Mouse (Mus musculus): ENCODE results near the gene Col8a2. TPM values are rescaled to one million over a fixed set of nuclear protein-coding genes. Genes with fewer than 3 reads are reported as not detected.

The Col8a2 gene
- polyA plus RNA-seq, 1 experiment: 0.62 TPM

GRCm38 (mm10) chr4:126313202-126313601 lies 26.6 kb downstream of the Col8a2 start:
- TF ChIP-seq MAX (IDR thresholded peaks at IDR 0.05): no peak
- H3K79me2 ChIP-seq (ENCODE audit: control insufficient read depth, insufficient read depth): no peaks in the 10 kb centered on the region
- no peaks in the 10 kb centered on the region for H3K79me3 ChIP-seq (ENCODE audit: low read depth)
- H3K27me3 ChIP-seq (ENCODE audit: control insufficient read depth, insufficient read depth, insufficient read length): no peaks in the 10 kb centered on the region
- no peak overlapping the region for H3K4me3 ChIP-seq (ENCODE audit: insufficient read depth, poor library complexity, severe bottlenecking)
- H3K36me3 ChIP-seq (ENCODE audit: control insufficient read depth, insufficient read depth): peaks cover 25% of the 10 kb centered on the region
- H3ac ChIP-seq (ENCODE audit: control insufficient read depth, insufficient read length, low read depth): no peak overlapping the region

GRCm38 (mm10) chr4:126314393-126314792 lies 27.8 kb downstream of the Col8a2 start:
- Histone ChIP-seq H3K79me2 (ENCODE audit: control insufficient read depth, insufficient read depth) (peaks cover 7% of the 10 kb centered on the region), H3K36me3 (ENCODE audit: control insufficient read depth, insufficient read depth) (peaks cover 29% of the 10 kb centered on the region), H3K27me3 (ENCODE audit: control insufficient read depth, insufficient read depth, insufficient read length) (no peaks in the 10 kb centered on the region), H3K79me3 (ENCODE audit: low read depth) (no peaks in the 10 kb centered on the region), H3K4me3 (ENCODE audit: insufficient read depth, poor library complexity, severe bottlenecking) (no peak overlapping the region), H3ac (ENCODE audit: control insufficient read depth, insufficient read length, low read depth) (no peak overlapping the region)
- TF ChIP-seq MYOD1 (IDR thresholded peaks at IDR 0.05; ENCODE audit: control insufficient read depth, insufficient read length, low read depth): no peak
- TF ChIP-seq USF1 (IDR thresholded peaks at IDR 0.05; ENCODE audit: low read depth): no peak
- TF ChIP-seq MYOG (IDR thresholded peaks at IDR 0.05; ENCODE audit: control insufficient read depth, extremely low read depth, insufficient read length): no peak
- TF ChIP-seq FOSL1 (IDR thresholded peaks at IDR 0.05; ENCODE audit: insufficient read depth, low read length, poor library complexity, severe bottlenecking): no peak
- no peak for TF ChIP-seq CEBPB (IDR thresholded peaks at IDR 0.05; ENCODE audit: low read depth)
- TF ChIP-seq CTCF (IDR thresholded peaks at IDR 0.05; ENCODE audit: control insufficient read depth, insufficient read depth, insufficient read length): no peak

DNA sequence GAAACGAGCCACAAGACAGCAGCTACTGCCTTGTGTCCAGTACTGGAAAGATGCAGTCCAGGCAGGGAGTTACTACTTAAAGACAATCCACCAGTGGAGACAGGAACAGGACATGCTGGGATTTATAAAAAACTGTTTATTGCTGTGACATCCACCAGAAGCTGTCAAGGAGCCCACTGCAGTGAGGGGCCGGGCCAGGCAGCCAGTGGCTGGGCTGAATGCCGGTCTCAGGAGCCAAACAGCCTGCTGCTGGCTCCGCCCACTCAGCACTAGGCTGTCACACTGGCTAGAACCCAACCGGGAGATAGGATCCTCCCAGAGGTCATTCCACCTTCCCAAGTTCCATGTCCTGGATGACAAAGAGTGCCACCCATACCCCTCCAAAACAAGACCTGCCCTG lies 29.3 kb downstream of the Col8a2 start:
- TF ChIP-seq CTCF (IDR thresholded peaks at IDR 0.05; ENCODE audit: control insufficient read depth, insufficient read depth, insufficient read length): no peak
- no peak for TF ChIP-seq CEBPB (IDR thresholded peaks at IDR 0.05; ENCODE audit: low read depth)
- TF ChIP-seq MYOG (IDR thresholded peaks at IDR 0.05; ENCODE audit: control insufficient read depth, extremely low read depth, insufficient read length): no peak
- TF ChIP-seq USF1 (IDR thresholded peaks at IDR 0.05; ENCODE audit: low read depth): no peak
- no peak for TF ChIP-seq MAX (IDR thresholded peaks at IDR 0.05)
- no peak for TF ChIP-seq FOSL1 (IDR thresholded peaks at IDR 0.05; ENCODE audit: insufficient read depth, low read length, poor library complexity, severe bottlenecking)
- TF ChIP-seq MYOD1 (IDR thresholded peaks at IDR 0.05; ENCODE audit: control insufficient read depth, insufficient read length, low read depth): no peak
- peaks cover 29% of the 10 kb centered on the region for H3K36me3 ChIP-seq (ENCODE audit: control insufficient read depth, insufficient read depth)
- H3K4me3 ChIP-seq (ENCODE audit: insufficient read depth, poor library complexity, severe bottlenecking): no peak overlapping the region
- H3K27me3 ChIP-seq (ENCODE audit: control insufficient read depth, insufficient read depth, insufficient read length): no peaks in the 10 kb centered on the region
- peaks cover 23% of the 10 kb centered on the region for H3K79me2 ChIP-seq (ENCODE audit: control insufficient read depth, insufficient read depth)
- H3ac ChIP-seq (ENCODE audit: control insufficient read depth, insufficient read length, low read depth): no peak overlapping the region
- peaks cover 5% of the 10 kb centered on the region for H3K79me3 ChIP-seq (ENCODE audit: low read depth)

- Histone ChIP-seq H3K79me2 (ENCODE audit: control insufficient read depth, insufficient read depth) (peaks cover 25% of the 10 kb centered on the region), H3ac (ENCODE audit: control insufficient read depth, insufficient read length, low read depth) (no peak overlapping the region)
These were observed 29.9 kb downstream of the Col8a2 start for GRCm38 (mm10) chr4:126316443-126317040.

DNA sequence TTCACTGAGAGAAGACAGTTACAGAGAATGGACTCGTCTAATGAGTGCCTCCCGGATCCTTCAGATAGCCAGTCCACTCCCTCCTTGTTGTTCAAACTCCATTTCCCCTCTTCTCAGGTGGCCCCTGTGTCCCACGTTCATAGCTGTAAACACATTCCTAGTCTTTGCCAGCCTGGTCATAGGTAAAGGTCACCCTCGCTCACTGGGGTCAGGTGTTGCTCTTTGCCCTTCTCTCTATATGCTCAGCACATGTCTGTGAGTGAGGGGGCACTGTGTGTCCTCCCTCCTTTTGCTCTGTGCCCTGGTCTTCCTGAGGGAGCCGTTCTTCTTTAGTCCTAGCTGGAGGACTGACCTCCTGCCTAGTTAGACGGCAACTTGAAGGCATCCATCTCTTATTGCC lies 33.2 kb downstream of the Col8a2 start:
- Histone ChIP-seq H3K4me3 (ENCODE audit: insufficient read depth, poor library complexity, severe bottlenecking) (no peak overlapping the region), H3K36me3 (ENCODE audit: control insufficient read depth, insufficient read depth) (peaks cover 29% of the 10 kb centered on the region), H3K27me3 (ENCODE audit: control insufficient read depth, insufficient read depth, insufficient read length) (no peaks in the 10 kb centered on the region), H3ac (ENCODE audit: control insufficient read depth, insufficient read length, low read depth) (no peak overlapping the region), H3K79me2 (ENCODE audit: control insufficient read depth, insufficient read depth) (peaks cover 25% of the 10 kb centered on the region), H3K79me3 (ENCODE audit: low read depth) (peaks cover 5% of the 10 kb centered on the region)
- TF ChIP-seq FOSL1 (IDR thresholded peaks at IDR 0.05; ENCODE audit: insufficient read depth, low read length, poor library complexity, severe bottlenecking): no peak
- TF ChIP-seq CTCF (IDR thresholded peaks at IDR 0.05; ENCODE audit: control insufficient read depth, insufficient read depth, insufficient read length): no peak
- TF ChIP-seq MAX (IDR thresholded peaks at IDR 0.05): no peak
- no peak for TF ChIP-seq MYOG (IDR thresholded peaks at IDR 0.05; ENCODE audit: control insufficient read depth, extremely low read depth, insufficient read length)
- no peak for TF ChIP-seq USF1 (IDR thresholded peaks at IDR 0.05; ENCODE audit: low read depth)
- no peak for TF ChIP-seq CEBPB (IDR thresholded peaks at IDR 0.05; ENCODE audit: low read depth)
- TF ChIP-seq MYOD1 (IDR thresholded peaks at IDR 0.05; ENCODE audit: control insufficient read depth, insufficient read length, low read depth): no peak

More at GRCm38 (mm10) chr4:126316443-126317040, 29.9 kb downstream of the Col8a2 start:
- Histone ChIP-seq H3K27me3 (ENCODE audit: control insufficient read depth, insufficient read depth, insufficient read length) (no peaks in the 10 kb centered on the region), H3K36me3 (ENCODE audit: control insufficient read depth, insufficient read depth) (peaks cover 29% of the 10 kb centered on the region), H3K4me3 (ENCODE audit: insufficient read depth, poor library complexity, severe bottlenecking) (no peak overlapping the region), H3K79me3 (ENCODE audit: low read depth) (peaks cover 5% of the 10 kb centered on the region)
- TF ChIP-seq FOSL1 (IDR thresholded peaks at IDR 0.05; ENCODE audit: insufficient read depth, low read length, poor library complexity, severe bottlenecking) (no peak), MYOD1 (IDR thresholded peaks at IDR 0.05; ENCODE audit: control insufficient read depth, insufficient read length, low read depth) (no peak), CTCF (IDR thresholded peaks at IDR 0.05; ENCODE audit: control insufficient read depth, insufficient read depth, insufficient read length) (no peak), CEBPB (IDR thresholded peaks at IDR 0.05; ENCODE audit: low read depth) (no peak), USF1 (IDR thresholded peaks at IDR 0.05; ENCODE audit: low read depth) (no peak), MAX (IDR thresholded peaks at IDR 0.05) (no peak), MYOG (IDR thresholded peaks at IDR 0.05; ENCODE audit: control insufficient read depth, extremely low read depth, insufficient read length) (no peak)
